Mouse (Mus musculus) midbrain, embryonic 14.5 days (tissue): Measurements from ENCODE around the gene Sh3pxd2a. TPM values are rescaled to one million over a fixed set of nuclear protein-coding genes. Genes with fewer than 3 reads are reported as not detected.
A peak's percentile ranks its signal among the peaks of the same experiment; 100 is the strongest.

Source experiments
- ATAC-seq: fragments of 200-750 bp; cut with Nextera tagmentation; 2 replicates; pipeline ENCODE4 v1.8.0; 2017; ENCODE audit warnings: moderate number of reproducible peaks, moderate library complexity; ENCODE audit not compliant: low FRiP score, low TSS enrichment
- DNase-seq: peaks from one replicate; pipeline ENCODE4 v3.0.0-alpha.2; 2015
- H3K27ac ChIP-seq: fragments of 300-500 bp; sonication (generic); replicated peaks from 2 replicates; pipeline ENCODE4 v1.5.1; 2014; ENCODE audit warnings: mild to moderate bottlenecking, low read depth, low read length, moderate library complexity
- H3K27me3 ChIP-seq: fragments of 300-500 bp; sonication (generic); 2 replicates; pipeline ENCODE4 v1.6.1; 2014; ENCODE audit warnings: low read length, control low read depth, mixed read lengths; ENCODE audit not compliant: control insufficient read depth, insufficient read depth
- H3K36me3 ChIP-seq: fragments of 300-500 bp; sonication (generic); 2 replicates; pipeline ENCODE4 v1.6.1; 2014; ENCODE audit warnings: low read length, control low read depth; ENCODE audit not compliant: control insufficient read depth, insufficient read depth
- H3K4me1 ChIP-seq: fragments of 300-500 bp; sonication (generic); 2 replicates; pipeline ENCODE4 v1.6.1; 2014; ENCODE audit warnings: mild to moderate bottlenecking, antibody characterized with exemption, low read length, control low read depth; ENCODE audit not compliant: control insufficient read depth, insufficient read depth
- H3K4me2 ChIP-seq: fragments of 300-500 bp; sonication (generic); 2 replicates; pipeline ENCODE4 v1.6.1; 2014; ENCODE audit warnings: mild to moderate bottlenecking, low read length, moderate library complexity
- H3K4me3 ChIP-seq: fragments of 300-500 bp; sonication (generic); replicated peaks from 2 replicates; pipeline ENCODE4 v1.5.1; 2014; ENCODE audit warnings: low read depth, low read length
- H3K9ac ChIP-seq: fragments of 300-500 bp; sonication (generic); replicated peaks from 2 replicates; pipeline ENCODE4 v1.6.1; 2014; ENCODE audit warnings: mild to moderate bottlenecking, low read length, moderate library complexity
- H3K9me3 ChIP-seq: fragments of 300-500 bp; sonication (generic); 2 replicates; pipeline ENCODE4 v1.6.1; 2016; ENCODE audit warnings: low read length, control low read depth, mixed read lengths; ENCODE audit not compliant: control insufficient read depth
- WGBS: fragments of 180-500 bp; shearing (Covaris S2); extraction: QIAGEN DNeasy Blood & Tissue Kit; methylation state at CpG from one replicate; pipeline ENCODE4 v1.1.7; 2014; 5-methylcytosine and 5-hydroxymethylcytosine counted together
- polyA plus RNA-seq: library from polyadenylated mRNA; unstranded; fragments of >200 nt; fragmentation: Nextera tagmentation; extraction: Ambion mirVana; gene quantifications from 2 replicates; pipeline ENCODE4 v1.2.1, GENCODE M21; 2014

Gene Sh3pxd2a
- polyA plus RNA-seq, 1 experiment from 2014 or later, result 2.4 TPM

- Histone ChIP-seq H3K4me2 (no peak overlapping the region), H3K36me3 (no peaks in the 10 kb centered on the region), H3K4me1 (no peaks in the 10 kb centered on the region), H3K27me3 (peaks cover 14% of the 10 kb centered on the region), H3K9ac (no peak overlapping the region), H3K27ac (no peak overlapping the region), H3K4me3 (no peak overlapping the region), H3K9me3 (no peaks in the 10 kb centered on the region)
- DNase-seq (no peak), ATAC-seq (no peak)
- WGBS, result 83% methylated on average over 14 of the region's 14 CpGs
Observed at GRCm38 (mm10) chr19:47348395-47349016, 115.7 kb downstream of the Sh3pxd2a start.

GRCm38 (mm10) chr19:47347021-47347643 is 117.1 kb downstream of the Sh3pxd2a start:
- H3K9me3 ChIP-seq, result no peaks in the 10 kb centered on the region
- H3K27ac ChIP-seq, result no peak overlapping the region
- no peak overlapping the region for H3K9ac ChIP-seq
- no peaks in the 10 kb centered on the region for H3K36me3 ChIP-seq
- H3K4me1 ChIP-seq, result peaks cover 5% of the 10 kb centered on the region; the same call in 1 of the 2 replicates
- H3K27me3 ChIP-seq, result peaks cover 27% of the 10 kb centered on the region
- H3K4me2 ChIP-seq, result no peak overlapping the region
- no peak overlapping the region for H3K4me3 ChIP-seq
- WGBS, result 56% methylated on average over 7 of the region's 7 CpGs
- DNase-seq, result no peak
- no peak for ATAC-seq

- ATAC-seq (no peak), DNase-seq (no peak)
- WGBS, result 49% methylated on average over 8 of the region's 8 CpGs
- no peak overlapping the region for H3K9ac ChIP-seq
- H3K27ac ChIP-seq, result no peak overlapping the region
- H3K9me3 ChIP-seq, result no peaks in the 10 kb centered on the region
- peaks cover 5% of the 10 kb centered on the region; the same call in 1 of the 2 replicates for H3K4me1 ChIP-seq
- peaks cover 32% of the 10 kb centered on the region for H3K27me3 ChIP-seq
- H3K36me3 ChIP-seq, result no peaks in the 10 kb centered on the region
- H3K4me3 ChIP-seq, result no peak overlapping the region
- H3K4me2 ChIP-seq, result no peak overlapping the region
Observed at GRCm38 (mm10) chr19:47346606-47347005, 117.6 kb downstream of the Sh3pxd2a start.

- no peaks in the 10 kb centered on the region for H3K36me3 ChIP-seq
- H3K4me2 ChIP-seq, result no peak overlapping the region
- WGBS, result 85% methylated on average over 6 of the region's 6 CpGs
- H3K9me3 ChIP-seq, result no peaks in the 10 kb centered on the region
- H3K27me3 ChIP-seq, result peaks cover 32% of the 10 kb centered on the region
- H3K27ac ChIP-seq, result no peak overlapping the region
- ATAC-seq (no peak), DNase-seq (no peak)
- no peak overlapping the region for H3K9ac ChIP-seq
- H3K4me1 ChIP-seq, result peaks cover 5% of the 10 kb centered on the region; the same call in 1 of the 2 replicates
- H3K4me3 ChIP-seq, result no peak overlapping the region
Observed at GRCm38 (mm10) chr19:47345851-47346568, 118.2 kb downstream of the Sh3pxd2a start.

GRCm38 (mm10) chr19:47343422-47343821 is 120.8 kb downstream of the Sh3pxd2a start:
- H3K4me1 ChIP-seq, result peaks cover 11% of the 10 kb centered on the region
- peak overlapping the region; percentile 36 for H3K4me3 ChIP-seq
- H3K27me3 ChIP-seq, result peaks cover 32% of the 10 kb centered on the region
- ATAC-seq (no peak), DNase-seq (peak; percentile 66)
- H3K36me3 ChIP-seq, result no peaks in the 10 kb centered on the region
- peak overlapping the region; percentile 43 for H3K9ac ChIP-seq
- H3K9me3 ChIP-seq, result no peaks in the 10 kb centered on the region
- WGBS, result under 1% methylated on average over 38 of the region's 39 CpGs
- H3K4me2 ChIP-seq, result peak overlapping the region; percentile 58
- H3K27ac ChIP-seq, result no peak overlapping the region

- H3K9ac ChIP-seq, result peak overlapping the region; percentile 24
- H3K4me2 ChIP-seq, result peak overlapping the region; percentile 69
- no peak; the same call in 1 of the 2 replicates for ATAC-seq
- peaks cover 26% of the 10 kb centered on the region for H3K4me1 ChIP-seq
- no peaks in the 10 kb centered on the region for H3K9me3 ChIP-seq
- H3K27me3 ChIP-seq, result peaks cover 24% of the 10 kb centered on the region
- WGBS, result under 1% methylated on average over 17 of the region's 17 CpGs
- H3K4me3 ChIP-seq, result peak overlapping the region; percentile 30
- no peak overlapping the region for H3K27ac ChIP-seq
- DNase-seq, result peak; percentile 94
- no peaks in the 10 kb centered on the region for H3K36me3 ChIP-seq
Observed at GRCm38 (mm10) chr19:47339165-47339564, 125.0 kb downstream of the Sh3pxd2a start.

- peak overlapping the region; percentile 69 for H3K4me2 ChIP-seq
- peak overlapping the region; percentile 30 for H3K4me3 ChIP-seq
- DNase-seq (no peak), ATAC-seq (no peak)
- H3K9ac ChIP-seq, result peak overlapping the region; percentile 42
- H3K9me3 ChIP-seq, result no peaks in the 10 kb centered on the region
- no peak overlapping the region for H3K27ac ChIP-seq
- WGBS, result 26% methylated on average over 24 of the region's 24 CpGs
- H3K36me3 ChIP-seq, result no peaks in the 10 kb centered on the region
- H3K4me1 ChIP-seq, result peaks cover 26% of the 10 kb centered on the region
- H3K27me3 ChIP-seq, result peaks cover 19% of the 10 kb centered on the region
Observed at GRCm38 (mm10) chr19:47338396-47339164, 125.6 kb downstream of the Sh3pxd2a start.

GRCm38 (mm10) chr19:47337743-47338142 is 126.5 kb downstream of the Sh3pxd2a start:
- ATAC-seq (peak; percentile 54; the same call in 1 of the 2 replicates), DNase-seq (peak; percentile 96)
- peak overlapping the region; percentile 15; the same call in 1 of the 2 replicates for H3K4me3 ChIP-seq
- H3K36me3 ChIP-seq, result no peaks in the 10 kb centered on the region
- H3K27me3 ChIP-seq, result peaks cover 11% of the 10 kb centered on the region
- peak overlapping the region; percentile 69 for H3K4me2 ChIP-seq
- H3K9ac ChIP-seq, result peak overlapping the region; percentile 42; the same call in 1 of the 2 replicates
- no peaks in the 10 kb centered on the region for H3K9me3 ChIP-seq
- no peak overlapping the region for H3K27ac ChIP-seq
- peaks cover 21% of the 10 kb centered on the region for H3K4me1 ChIP-seq
- 30% methylated on average over 12 of the region's 12 CpGs for WGBS
